Mouse (Mus musculus) thymus, adult 18-20 months (tissue): ENCODE data around the gene Ksr2.

ENCODE experiments used
- DNase-seq, 2 experiments: peaks; one replicate each; pipeline ENCODE4 v3.0.0; 2022; ENCODE audit warnings: mixed read lengths in 2 of 2

The Ksr2 gene

DNA sequence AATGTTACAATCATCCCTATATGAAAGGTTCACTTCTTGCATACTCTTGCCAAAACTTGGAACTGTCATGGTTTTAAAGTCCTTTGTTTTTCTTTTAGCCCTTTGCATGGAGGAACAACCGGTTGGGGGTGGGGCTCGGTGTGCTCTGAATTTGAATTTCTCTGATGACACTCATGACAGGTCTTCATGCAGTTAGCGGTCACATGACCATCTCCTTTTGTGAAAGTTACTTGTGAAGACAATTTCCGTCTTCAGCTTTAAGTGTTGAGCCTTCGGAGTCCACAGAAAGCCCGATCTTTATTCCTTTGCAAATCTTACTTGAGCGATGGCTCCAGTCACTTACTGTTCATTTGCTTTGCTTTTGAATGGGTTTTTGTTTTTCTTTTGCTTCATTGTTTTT lies 397.1 kb downstream of the Ksr2 start:
- DNase-seq: no peak

DNA sequence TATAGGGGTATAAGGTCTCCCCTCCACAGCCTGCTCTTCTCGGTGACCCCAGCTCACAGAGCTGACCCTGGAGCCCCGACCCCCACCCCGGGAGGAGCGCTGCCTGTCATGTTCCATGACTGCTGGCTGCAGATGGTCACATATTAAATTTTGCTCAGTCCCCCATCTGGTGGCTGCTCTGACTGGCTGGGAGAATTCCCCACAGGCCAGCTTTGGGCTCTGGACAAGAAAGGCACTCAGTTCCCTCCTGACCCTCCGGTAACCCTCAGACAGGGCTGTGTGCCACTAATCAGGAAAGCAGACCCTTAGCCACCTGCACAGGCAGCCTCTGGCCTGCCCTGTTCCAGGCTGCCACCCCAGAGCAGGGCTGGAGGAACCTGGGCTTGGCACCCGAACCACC lies 405.0 kb downstream of the Ksr2 start:
- no peak for DNase-seq

DNA sequence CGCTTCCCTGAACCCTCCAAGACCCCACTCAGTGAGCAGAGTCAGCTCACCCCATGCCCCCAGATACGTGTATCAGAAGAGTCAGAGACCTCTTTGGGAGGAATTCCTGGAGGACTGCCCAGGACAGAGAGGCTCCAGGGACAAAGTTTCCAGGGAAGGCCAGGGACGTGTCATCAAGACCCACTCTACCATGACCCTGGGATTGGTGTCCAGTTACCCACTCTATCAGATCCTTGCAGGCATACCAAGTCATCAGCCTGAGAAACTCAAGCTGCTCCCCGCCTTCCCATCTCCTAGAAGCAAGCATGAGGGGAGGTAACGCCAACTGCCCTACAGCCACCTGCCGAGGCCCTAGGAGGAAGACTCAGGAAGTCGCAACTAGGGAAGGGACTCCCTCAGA lies 406.6 kb downstream of the Ksr2 start:
- no peak for DNase-seq

DNA sequence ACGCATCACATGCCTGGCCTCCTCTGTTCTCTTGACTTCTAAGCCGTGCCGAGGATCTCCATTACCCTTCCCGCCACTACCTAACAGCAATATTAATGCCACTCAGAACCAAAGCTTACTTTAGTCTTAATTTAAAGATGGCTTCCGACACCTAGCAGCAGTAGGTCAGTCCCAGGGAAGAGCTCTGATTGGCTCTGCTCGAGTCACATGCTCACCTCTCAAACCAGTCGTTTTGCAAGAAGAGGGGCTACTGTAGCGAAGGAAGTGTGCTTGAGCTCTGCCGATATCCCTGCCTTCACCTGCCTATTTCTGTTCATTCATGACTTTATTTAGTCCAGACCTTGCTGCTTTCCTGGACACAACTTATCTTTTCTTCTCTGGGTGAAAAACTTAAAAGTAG lies 410.0 kb downstream of the Ksr2 start:
- DNase-seq: no peak

DNA sequence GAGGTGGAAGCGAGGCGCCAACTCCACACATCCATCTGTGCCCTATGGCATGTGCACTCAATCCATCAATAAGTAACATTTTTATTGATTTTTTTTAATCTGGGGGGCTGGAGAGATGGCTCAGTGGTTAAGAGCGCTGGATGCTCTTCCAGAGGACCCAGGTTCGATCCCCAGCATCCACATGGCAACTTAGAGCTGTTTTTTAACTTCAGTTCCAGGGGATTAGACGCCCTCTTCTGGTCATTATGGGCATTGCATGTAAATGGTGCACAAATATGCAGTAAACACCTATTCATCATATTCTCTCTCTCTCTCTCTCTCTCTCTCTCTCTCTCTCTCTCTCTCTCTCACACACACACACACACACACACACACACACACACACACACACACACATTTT lies 410.7 kb downstream of the Ksr2 start:
- DNase-seq: no peak
